Mouse (Mus musculus) hindbrain, embryonic 11.5 days (tissue): ENCODE measurements around the gene Armc3. TPM values are rescaled to one million over a fixed set of nuclear protein-coding genes. Genes with fewer than 3 reads are reported as not detected.
A peak's percentile ranks its signal among the peaks of the same experiment; 100 is the strongest.

Source experiments
- ATAC-seq: fragments of 200-750 bp; cut with Nextera tagmentation; 2 replicates; pipeline ENCODE4 v1.8.0; 2017; ENCODE audit warnings: mild to moderate bottlenecking, moderate TSS enrichment, moderate library complexity; ENCODE audit not compliant: low FRiP score
- DNase-seq: peaks from one replicate; pipeline ENCODE4 v3.0.0-alpha.2; 2015; ENCODE audit warnings: low spot score
- H3K27ac ChIP-seq: fragments of 300-500 bp; sonication (generic); 2 replicates; pipeline ENCODE4 v1.5.1; 2014; ENCODE audit warnings: mild to moderate bottlenecking, low read depth, low read length
- H3K27me3 ChIP-seq: fragments of 300-500 bp; sonication (generic); 2 replicates; pipeline ENCODE4 v1.6.1; 2014; ENCODE audit warnings: mild to moderate bottlenecking, low read length, moderate library complexity, mixed read lengths; ENCODE audit not compliant: control insufficient read depth, insufficient read depth
- H3K36me3 ChIP-seq: fragments of 300-500 bp; sonication (generic); 2 replicates; pipeline ENCODE4 v1.6.1; 2014; ENCODE audit warnings: mild to moderate bottlenecking, low read length, moderate library complexity, mixed read lengths; ENCODE audit not compliant: control insufficient read depth, insufficient read depth
- H3K4me1 ChIP-seq: fragments of 300-500 bp; sonication (generic); replicated peaks from 2 replicates; pipeline ENCODE4 v1.6.1; 2014; ENCODE audit warnings: low read length, mixed read lengths; ENCODE audit not compliant: control insufficient read depth, insufficient read depth
- H3K4me2 ChIP-seq: fragments of 300-500 bp; sonication (generic); replicated peaks from 2 replicates; pipeline ENCODE4 v1.6.1; 2014; ENCODE audit warnings: mild to moderate bottlenecking, low read depth, low read length
- H3K4me3 ChIP-seq: fragments of 300-500 bp; sonication (generic); 2 replicates; pipeline ENCODE4 v1.5.1; 2014; ENCODE audit warnings: low read depth, low read length
- H3K9ac ChIP-seq: fragments of 300-500 bp; sonication (generic); 2 replicates; pipeline ENCODE4 v1.6.1; 2014; ENCODE audit warnings: low read depth, low read length
- H3K9me3 ChIP-seq: fragments of 300-500 bp; sonication (generic); 2 replicates; pipeline ENCODE4 v1.6.1; 2016; ENCODE audit warnings: low read length; ENCODE audit not compliant: control insufficient read depth
- WGBS: fragments of 180-500 bp; shearing (Covaris S2); extraction: QIAGEN DNeasy Blood & Tissue Kit; methylation state at CpG from one replicate; pipeline ENCODE4 v1.1.7; 2014; 5-methylcytosine and 5-hydroxymethylcytosine counted together
- polyA plus RNA-seq: library from polyadenylated mRNA; unstranded; fragments of >200 nt; fragmentation: Nextera tagmentation; extraction: Ambion mirVana; gene quantifications from 2 replicates; pipeline ENCODE4 v1.2.1, GENCODE M21; 2014

Armc3 gene
- polyA plus RNA-seq, 1 experiment from 2014 or later, result 1.4 TPM

DNA sequence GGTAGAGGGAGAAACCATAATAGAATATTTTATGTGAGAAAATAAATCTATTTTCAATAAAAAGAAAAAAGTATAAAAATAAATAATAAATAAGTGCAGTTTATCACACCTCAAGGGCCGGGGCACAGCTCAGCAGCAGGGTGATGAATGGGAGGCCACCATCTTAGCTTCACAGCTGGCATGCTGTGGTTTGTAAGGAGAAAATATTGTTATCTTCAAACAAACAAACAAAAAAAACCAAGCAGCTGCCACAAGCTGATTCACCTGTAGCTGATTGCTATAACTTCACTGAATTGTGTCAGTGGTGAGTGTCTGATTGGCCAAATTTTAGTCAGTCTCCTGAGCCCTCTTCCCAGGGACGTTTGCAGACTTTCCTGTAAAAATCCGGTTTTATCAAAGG is 120.2 kb downstream of the Armc3 start:
- no peaks in the 10 kb centered on the region for H3K4me1 ChIP-seq
- WGBS, result 80% methylated on average over 3 of the region's 3 CpGs
- H3K9ac ChIP-seq, result no peak overlapping the region
- ATAC-seq (no peak), DNase-seq (no peak)
- H3K27ac ChIP-seq, result no peak overlapping the region
- H3K27me3 ChIP-seq, result no peaks in the 10 kb centered on the region
- no peak overlapping the region for H3K4me2 ChIP-seq
- peaks cover 3% of the 10 kb centered on the region; the same call in 1 of the 2 replicates for H3K9me3 ChIP-seq
- H3K4me3 ChIP-seq, result no peak overlapping the region
- no peaks in the 10 kb centered on the region for H3K36me3 ChIP-seq

- no peaks in the 10 kb centered on the region for H3K9me3 ChIP-seq
- WGBS, result 84% methylated on average over 9 of the region's 9 CpGs
- no peaks in the 10 kb centered on the region for H3K36me3 ChIP-seq
- no peak overlapping the region for H3K9ac ChIP-seq
- DNase-seq (no peak), ATAC-seq (no peak)
- H3K27me3 ChIP-seq, result no peaks in the 10 kb centered on the region
- no peaks in the 10 kb centered on the region for H3K4me1 ChIP-seq
- no peak overlapping the region for H3K4me3 ChIP-seq
- H3K27ac ChIP-seq, result no peak overlapping the region
- no peak overlapping the region for H3K4me2 ChIP-seq
Measured at GRCm38 (mm10) chr2:19322448-19322847, 123.3 kb downstream of the Armc3 start.

DNA sequence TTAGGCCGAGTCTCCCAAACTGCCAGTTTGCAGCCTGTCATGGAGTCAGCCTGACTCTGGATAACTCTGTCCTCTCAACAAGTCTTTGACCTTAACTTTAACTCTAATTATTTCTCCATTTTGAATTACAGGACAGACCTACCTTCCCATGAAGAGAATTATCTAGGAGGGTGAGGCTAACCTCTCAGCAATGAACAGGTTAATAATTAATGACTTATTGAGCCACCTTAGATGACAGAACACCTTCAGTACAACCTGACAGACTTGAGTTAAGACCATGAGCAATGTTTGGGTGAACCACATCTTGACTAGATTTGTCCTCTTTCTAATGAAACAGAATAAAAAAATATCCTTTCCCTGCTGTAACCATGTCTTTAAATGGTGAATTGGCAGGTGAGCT is 127.3 kb downstream of the Armc3 start:
- Histone ChIP-seq H3K9me3 (no peaks in the 10 kb centered on the region), H3K27me3 (no peaks in the 10 kb centered on the region), H3K4me2 (no peak overlapping the region), H3K9ac (no peak overlapping the region), H3K4me3 (no peak overlapping the region), H3K4me1 (no peaks in the 10 kb centered on the region), H3K27ac (no peak overlapping the region), H3K36me3 (no peaks in the 10 kb centered on the region)
- DNase-seq (no peak), ATAC-seq (no peak)
- 93% methylated on average over 1 of the region's 1 CpGs for WGBS

GRCm38 (mm10) chr2:19327811-19328210 is 128.7 kb downstream of the Armc3 start:
- Histone ChIP-seq H3K4me2 (no peak overlapping the region), H3K27ac (no peak overlapping the region), H3K4me3 (no peak overlapping the region), H3K27me3 (no peaks in the 10 kb centered on the region), H3K9me3 (no peaks in the 10 kb centered on the region), H3K36me3 (no peaks in the 10 kb centered on the region), H3K4me1 (no peaks in the 10 kb centered on the region), H3K9ac (no peak overlapping the region)
- ATAC-seq (no peak), DNase-seq (no peak)
- 78% methylated on average over 4 of the region's 4 CpGs for WGBS

DNA sequence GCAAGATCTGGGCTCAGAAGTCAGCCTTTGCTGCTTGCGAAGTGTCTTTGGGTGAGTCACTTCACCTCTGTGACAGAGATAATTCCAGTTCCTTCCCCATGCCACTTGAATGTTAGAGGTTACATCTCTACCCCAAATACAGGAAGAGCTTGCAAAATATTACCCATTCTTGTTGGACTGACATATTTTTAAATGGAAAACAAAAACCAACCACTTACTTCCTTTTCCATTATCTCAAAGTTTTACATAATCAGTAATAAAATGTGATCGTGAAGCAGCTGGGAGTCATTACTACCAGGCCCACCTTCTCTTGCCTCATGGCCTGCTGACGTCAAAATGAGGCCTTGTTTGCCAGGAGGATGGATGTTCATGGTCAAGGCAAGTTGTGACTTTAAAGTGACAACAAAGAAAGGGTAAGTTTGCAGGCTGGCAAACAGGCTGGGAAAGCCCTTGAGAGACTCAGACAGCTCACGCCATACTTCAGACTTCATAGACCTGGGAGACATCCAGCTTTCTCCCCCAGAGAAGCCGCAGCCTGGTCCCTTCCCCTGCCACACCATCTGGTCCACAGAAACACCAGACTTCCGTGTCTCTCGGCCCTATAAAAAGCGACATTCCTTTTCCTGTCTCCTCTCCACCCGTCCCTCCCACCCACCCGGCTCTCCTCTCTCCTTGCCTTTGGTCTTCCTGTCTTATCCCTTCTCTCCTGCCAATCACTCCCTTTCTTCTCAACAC is 145.0 kb downstream of the Armc3 start:
- no peaks in the 10 kb centered on the region for H3K4me1 ChIP-seq

GRCm38 (mm10) chr2:19344636-19345413 is 145.7 kb downstream of the Armc3 start:
- no peak overlapping the region for H3K27ac ChIP-seq
- DNase-seq, result peak; percentile 91
- no peaks in the 10 kb centered on the region for H3K4me1 ChIP-seq
- peak; percentile 85 for ATAC-seq
- H3K4me3 ChIP-seq, result no peak overlapping the region
- H3K27me3 ChIP-seq, result no peaks in the 10 kb centered on the region
- 28% methylated on average over 19 of the region's 20 CpGs for WGBS
- H3K9ac ChIP-seq, result no peak overlapping the region
- no peaks in the 10 kb centered on the region for H3K36me3 ChIP-seq
- no peak overlapping the region for H3K4me2 ChIP-seq
- H3K9me3 ChIP-seq, result no peaks in the 10 kb centered on the region

More for the DNA sequence above, 145.0 kb downstream of the Armc3 start:
- H3K4me2 ChIP-seq, result no peak overlapping the region
- no peak overlapping the region for H3K4me3 ChIP-seq
- no peaks in the 10 kb centered on the region for H3K27me3 ChIP-seq
- no peaks in the 10 kb centered on the region for H3K36me3 ChIP-seq
- no peak overlapping the region for H3K9ac ChIP-seq
- H3K9me3 ChIP-seq, result no peaks in the 10 kb centered on the region
- DNase-seq (no peak), ATAC-seq (peak; percentile 50)
- 52% methylated on average over 10 of the region's 10 CpGs for WGBS
- H3K27ac ChIP-seq, result no peak overlapping the region

- Histone ChIP-seq H3K9ac (no peak overlapping the region), H3K9me3 (no peaks in the 10 kb centered on the region), H3K36me3 (no peaks in the 10 kb centered on the region), H3K27ac (no peak overlapping the region), H3K4me1 (no peaks in the 10 kb centered on the region), H3K4me2 (no peak overlapping the region), H3K4me3 (no peak overlapping the region), H3K27me3 (no peaks in the 10 kb centered on the region)
- 79% methylated on average over 5 of the region's 5 CpGs for WGBS
- DNase-seq (peak; percentile 13), ATAC-seq (peak; percentile 31)
Measured at GRCm38 (mm10) chr2:19345414-19345964, 146.4 kb downstream of the Armc3 start.

DNA sequence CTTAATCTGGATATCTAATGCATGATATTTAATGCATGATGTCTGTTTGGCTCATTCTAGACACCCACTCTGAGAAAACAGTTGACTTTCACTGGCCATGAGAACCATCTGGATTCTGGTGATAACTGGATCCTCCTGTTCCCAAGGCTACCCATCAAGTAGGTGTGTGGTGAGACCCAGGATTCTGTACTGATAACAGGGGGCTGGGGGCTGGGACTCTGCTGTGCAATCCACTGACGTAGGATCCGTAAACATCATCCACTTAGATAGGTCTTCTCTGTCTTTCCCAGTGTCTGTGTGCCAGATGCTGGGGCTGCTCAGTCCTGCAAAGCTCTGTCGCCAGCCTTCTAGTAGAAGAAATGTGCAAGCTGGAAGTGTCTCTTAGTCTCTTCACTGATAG is 149.4 kb downstream of the Armc3 start:
- H3K9me3 ChIP-seq, result no peaks in the 10 kb centered on the region
- no peaks in the 10 kb centered on the region for H3K27me3 ChIP-seq
- H3K4me2 ChIP-seq, result no peak overlapping the region
- H3K4me3 ChIP-seq, result no peak overlapping the region
- H3K27ac ChIP-seq, result no peak overlapping the region
- no peaks in the 10 kb centered on the region for H3K4me1 ChIP-seq
- WGBS, result 76% methylated on average over 3 of the region's 3 CpGs
- ATAC-seq (no peak), DNase-seq (no peak)
- no peak overlapping the region for H3K9ac ChIP-seq
- no peaks in the 10 kb centered on the region for H3K36me3 ChIP-seq
